Mouse (Mus musculus): ENCODE results near the gene Vpreb1. TPM values are rescaled to one million over a fixed set of nuclear protein-coding genes. Genes with fewer than 3 reads are reported as not detected.
A peak's percentile ranks its signal among the peaks of the same experiment; 100 is the strongest.

The Vpreb1 gene
- under 1 TPM in 1 of 2 experiments, not detected in 1; 0.62 TPM for total RNA-seq (2021)
- long read RNA-seq, partial matches to known transcripts, result 0 of 1 reads
- long read RNA-seq, other reads (novel, unspliced or antisense), result 1 of 1 reads

DNA sequence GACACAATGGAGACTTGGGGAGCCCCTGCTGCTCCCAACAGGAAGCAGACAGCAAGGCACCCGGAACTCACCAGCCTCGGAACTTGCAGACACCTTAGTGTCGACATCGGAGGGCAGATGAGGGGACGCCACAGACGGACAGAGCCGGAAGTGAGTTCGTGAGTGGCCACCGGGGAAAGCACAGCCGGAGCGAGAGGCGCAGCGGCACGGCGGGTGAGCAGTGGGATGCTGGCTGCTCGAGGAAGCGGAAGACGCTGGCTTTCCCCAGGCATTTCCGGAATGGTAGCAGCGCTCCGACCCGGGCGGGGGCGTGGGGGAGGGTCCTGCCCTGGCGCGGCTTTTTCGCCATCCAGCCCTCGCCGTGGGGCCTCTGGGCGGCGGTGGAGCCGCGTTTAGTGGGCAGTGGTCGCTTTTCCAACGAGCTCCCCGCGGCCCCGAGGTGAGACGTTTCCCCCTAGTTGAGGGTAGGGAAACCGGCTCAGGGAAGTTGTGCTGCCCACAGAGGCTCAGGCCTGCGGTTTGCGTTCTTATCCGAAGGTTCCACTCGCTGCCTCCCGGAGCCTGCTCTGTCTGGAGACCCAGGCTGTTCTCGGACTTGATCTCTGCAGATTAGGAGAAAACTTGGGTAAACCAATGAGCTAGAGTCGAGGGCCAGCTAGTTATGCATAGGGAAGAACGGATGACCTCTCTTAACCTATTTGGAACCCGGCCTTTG, at the start of gene Vpreb1, which contains the start of gene Top3b:
Vpreb1 (minus strand) TSS at position 227 of the 715 bp plus-strand sequence.
Top3b (plus strand) TSS at position 120 of the 715 bp plus-strand sequence.
- peak; percentile 92 to 94 for DNase-seq (ENCODE audit: low spot score in 2 of 2)

DNA sequence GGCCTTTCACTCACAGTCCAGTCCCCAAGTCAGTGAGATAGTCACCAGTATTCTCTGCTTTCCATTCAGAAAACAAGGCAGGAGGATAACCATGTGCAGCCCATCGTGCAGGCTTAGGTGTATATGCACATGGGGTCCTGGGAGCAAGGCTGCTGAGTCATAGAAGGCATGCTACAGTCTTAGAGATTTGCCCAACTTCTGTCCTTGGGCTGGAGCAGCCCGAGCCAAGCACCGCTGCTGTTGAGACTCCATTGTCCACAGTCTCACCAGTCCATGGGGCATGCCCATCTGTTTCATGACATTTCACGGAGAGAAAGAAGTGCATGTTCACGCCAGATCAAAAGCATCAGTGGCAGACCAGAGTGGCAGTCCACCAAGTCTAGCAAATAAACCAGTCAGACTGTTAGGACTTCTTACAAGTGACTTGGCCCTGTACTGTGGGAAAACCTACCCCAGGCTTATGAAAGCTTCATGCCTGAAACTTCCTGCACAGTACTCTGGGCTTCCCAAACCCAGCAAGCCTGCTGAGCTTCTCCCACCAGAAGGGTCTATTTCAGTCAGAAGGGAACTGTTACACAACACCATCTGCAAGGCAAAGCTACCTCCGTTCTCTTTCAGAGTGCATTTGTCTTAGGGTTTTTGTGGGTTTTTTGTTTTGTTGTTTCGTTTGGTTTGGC, 47.9 kb upstream of the Vpreb1 start:
- no peak for DNase-seq (ENCODE audit: low spot score in 2 of 2)

DNA sequence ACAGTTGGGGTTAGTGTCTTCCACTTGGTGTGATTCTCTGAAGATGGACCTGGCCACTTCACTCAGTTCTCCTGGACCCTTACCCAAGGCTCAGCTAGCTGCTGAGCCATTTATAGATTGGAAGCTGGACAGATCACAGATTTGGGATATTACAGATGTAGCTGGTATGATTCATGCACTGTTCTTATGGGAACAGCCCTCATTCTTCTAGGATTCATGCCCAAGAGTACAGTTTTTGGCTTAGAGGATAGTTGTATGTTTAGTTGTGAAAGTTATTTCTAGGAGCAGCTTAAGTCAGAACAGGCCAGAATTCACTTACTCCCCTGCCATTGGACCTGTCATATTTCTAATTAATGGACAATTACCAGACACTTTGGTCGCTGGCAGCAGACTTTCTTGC, 42.8 kb upstream of the Vpreb1 start:
- DNase-seq (ENCODE audit: low spot score in 2 of 2), result no peak

DNA sequence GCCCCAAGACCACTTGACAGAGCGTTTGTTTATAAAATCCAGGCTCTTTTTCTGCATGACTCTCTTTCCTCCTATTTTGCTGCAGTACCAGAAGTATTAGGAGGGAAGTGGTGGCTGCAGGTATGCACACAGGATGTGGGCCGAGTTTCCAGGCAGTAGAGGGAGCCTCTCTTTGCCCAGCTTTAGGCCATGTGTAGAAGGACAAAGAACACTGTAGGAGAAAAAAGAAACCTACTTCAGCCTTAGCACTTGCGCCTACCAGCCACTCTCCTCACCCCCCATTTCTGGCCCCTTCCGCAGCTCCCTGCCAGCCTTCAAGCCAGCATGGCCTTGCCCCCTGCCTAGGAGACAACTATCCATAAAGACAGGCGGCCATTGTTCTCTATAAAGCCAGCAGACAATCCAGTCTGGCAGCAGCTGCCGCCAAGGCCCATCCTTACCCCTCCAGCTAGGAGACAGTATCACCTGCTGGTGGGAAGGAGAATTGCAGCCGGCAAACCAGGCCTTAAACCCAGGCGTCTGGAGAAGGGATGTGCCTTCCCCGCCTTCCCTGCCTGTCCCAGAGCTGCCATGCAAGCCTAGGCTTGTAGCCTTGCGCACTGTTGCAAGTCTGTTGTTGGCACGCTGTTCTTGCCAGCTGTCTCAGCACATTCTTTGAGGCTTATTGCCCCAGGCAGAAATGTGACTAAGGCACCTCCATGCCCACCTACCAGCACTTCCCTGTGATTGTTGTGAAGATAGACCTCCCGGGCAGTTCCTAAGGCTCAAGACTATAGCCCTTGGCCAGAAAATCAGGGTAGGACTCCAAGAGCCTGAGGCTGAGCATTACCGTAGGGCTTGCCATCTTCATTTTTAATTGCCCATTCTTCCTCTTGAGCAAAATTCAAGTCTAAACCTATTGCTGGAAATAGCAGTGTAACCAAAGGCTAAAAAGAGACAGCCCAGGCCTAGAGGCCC, 41.3 kb upstream of the Vpreb1 start:
- DNase-seq (ENCODE audit: low spot score in 2 of 2), result peak; percentile 86 to 87

DNA sequence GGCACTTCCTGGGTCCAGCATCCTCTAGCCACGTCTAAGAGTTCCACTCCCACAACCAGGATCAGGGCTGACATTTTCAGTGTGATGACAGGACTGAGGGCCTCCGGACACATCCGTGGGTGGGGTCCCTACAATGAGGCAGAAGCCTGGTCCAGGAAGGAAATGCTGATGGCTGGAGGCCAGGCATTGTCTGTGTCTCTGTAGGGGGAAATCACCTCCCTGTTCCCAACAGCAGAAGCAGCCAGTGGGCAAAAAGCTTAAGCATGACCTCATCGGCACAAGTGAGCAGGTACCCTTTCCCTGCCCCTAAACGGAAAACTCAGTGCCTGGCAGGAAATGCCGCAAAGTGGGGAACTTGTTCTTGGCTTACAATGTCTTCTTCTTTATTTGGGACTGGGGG, 37.2 kb upstream of the Vpreb1 start:
- DNase-seq (ENCODE audit: low spot score in 2 of 2), result no peak

DNA sequence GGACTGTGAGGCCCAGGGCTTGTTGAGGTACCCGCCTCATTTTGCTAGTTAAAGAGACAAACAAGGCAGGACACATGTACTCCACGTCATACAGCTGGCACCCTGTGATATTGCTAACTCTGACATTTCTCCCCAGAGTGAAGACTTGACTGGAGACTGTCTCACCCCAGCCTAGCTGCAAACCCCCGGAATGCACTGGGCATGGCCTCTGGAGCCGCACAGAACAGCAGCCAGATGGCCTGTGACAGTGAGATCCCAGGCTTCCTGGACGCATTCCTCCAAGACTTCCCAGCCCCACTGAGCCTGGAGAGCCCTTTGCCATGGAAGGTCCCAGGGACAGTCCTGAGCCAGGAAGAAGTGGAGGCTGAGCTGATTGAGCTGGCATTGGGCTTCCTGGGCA, 32.5 kb upstream of the Vpreb1 start:
- no peak for DNase-seq (ENCODE audit: low spot score in 2 of 2)

DNA sequence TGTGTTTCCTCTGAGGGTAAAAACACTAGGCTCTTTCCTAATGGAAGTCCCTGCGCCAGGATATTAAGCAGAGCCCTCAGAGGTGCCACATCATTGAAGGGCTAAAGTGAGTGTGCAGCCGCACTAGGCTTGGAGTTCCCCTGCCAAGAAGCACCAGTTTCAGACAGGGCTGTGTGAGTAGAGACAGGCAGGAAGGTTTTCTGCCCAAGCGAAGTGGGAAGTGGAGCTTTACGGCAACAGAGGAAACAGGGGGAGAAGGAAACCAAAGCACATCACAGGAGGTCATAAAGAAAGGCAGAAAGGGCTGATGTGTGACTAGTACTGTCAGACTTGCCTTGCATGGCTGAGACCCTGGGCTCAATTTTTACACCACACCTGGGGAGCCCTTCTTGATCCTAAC, 31.7 kb upstream of the Vpreb1 start:
- DNase-seq (ENCODE audit: low spot score in 2 of 2), result no peak

DNA sequence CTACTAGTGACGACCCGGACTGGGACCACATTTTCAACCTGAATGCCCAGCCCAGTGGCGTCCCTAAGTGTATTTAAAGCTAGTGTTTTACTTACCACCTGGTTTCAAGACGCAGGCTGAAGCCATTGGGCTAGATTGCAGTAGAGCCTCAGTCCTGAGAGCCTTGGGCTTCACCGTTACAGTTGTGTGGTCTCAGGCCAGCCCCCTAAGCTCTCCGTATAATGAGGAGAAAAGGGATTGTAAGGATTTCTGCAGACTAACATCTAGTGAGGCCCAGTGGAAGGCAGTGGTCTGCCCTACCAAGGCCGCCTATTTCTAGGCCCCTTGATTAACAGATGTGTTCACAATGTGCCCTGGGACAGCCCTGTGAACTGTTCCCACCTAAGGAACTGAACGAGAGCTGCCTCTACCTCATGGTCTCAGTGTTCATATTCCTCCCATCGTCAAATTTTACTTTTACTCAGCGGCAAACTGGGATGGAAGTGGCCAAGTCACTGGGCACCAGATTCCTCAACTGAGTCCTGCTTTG, 26.5 kb upstream of the Vpreb1 start:
- DNase-seq (ENCODE audit: low spot score in 2 of 2), result no peak

DNA sequence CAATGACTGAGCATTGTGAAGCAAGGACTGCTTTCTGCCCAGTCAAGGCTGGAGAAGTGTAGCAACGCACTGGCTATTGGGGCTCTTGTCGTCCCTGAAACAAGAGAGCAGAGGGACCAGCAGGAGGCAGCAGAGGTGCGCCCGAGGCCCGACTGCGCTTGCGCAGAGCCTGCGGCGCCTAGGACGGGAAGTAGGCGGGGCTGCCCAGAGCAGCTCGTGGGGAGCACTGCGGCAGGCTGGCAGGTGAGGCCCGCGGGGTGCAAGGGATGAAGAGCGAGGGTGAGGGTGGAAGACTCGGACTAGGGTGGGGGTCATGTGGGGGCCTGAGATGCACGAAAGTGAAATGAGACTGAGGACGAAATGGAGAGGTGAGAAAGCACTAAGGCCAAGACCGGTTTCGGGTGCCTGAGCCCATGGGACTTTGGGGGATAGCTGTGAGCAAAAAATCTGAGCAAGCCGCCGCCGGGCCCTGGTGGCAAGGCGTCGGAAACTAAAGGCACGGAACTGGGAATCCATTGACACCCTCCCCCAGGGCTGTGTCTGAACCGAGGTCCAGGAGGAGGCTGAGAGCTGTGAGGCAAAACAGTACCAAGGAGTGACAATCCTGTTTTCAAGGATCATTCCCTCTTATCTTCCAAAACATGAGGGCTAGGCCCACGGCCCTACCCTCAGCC, 25.9 kb upstream of the Vpreb1 start, which contains the start of gene Ppm1f:
Ppm1f (plus strand) TSS at position 88 of the 674 bp plus-strand sequence.
- DNase-seq (ENCODE audit: low spot score in 2 of 2), result peak; percentile 97 to 99

DNA sequence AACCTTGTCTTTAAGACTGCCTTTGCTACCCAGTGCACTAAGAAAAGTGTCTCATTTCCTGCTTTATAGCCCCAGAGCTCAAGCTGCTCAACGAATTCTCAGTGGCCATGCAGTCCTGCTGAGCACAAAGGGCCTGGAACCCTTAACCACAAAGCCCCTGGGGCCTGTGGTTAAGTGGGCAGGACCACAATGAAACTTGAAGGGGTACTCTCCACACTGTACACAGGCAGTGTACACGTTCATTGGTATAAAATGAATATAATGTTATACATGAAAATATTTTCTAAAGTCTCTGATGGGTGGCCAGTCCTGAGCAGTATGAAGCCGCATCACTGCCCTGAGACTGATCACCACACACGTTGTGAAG, 25.4 kb upstream of the Vpreb1 start:
- DNase-seq (ENCODE audit: low spot score in 2 of 2), result no peak

DNA sequence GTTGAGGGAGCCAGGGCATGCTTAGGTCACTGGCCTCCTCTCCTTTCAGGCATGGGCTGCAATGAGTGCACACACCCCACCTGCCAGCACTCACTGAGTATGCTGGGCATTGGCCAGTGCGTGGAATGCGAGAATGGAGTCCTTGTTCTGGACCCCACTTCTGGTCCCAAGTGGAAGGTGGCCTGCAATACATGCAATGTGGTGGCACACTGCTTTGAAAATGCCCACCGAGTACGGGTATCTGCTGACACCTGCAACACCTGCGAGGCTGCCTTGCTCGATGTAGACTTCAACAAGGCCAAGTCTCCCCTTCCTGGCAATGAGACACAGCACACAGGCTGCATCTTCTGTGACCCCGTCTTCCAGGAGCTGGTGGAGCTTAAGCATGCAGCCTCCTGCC, 21.7 kb upstream of the Vpreb1 start:
- DNase-seq (ENCODE audit: low spot score in 2 of 2), result no peak

DNA sequence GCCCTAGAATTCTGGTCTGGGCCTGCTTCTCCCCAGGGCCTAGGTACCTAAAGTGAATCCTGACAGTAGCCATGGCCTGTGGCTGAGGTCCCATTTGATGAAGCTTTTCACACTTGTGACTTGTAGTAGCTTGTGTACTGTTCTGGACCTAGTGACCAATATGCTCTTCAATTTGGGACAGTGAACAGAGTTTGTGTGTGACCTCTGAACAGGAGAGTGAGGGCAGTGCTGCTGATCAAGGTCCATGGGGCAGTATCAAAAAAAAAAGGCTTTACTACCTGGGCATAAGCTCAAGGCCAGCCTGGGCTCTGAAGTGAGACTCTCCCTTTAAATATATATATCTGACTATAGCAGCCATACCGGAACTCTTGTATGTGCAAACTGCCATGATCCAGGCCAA, 17.7 kb upstream of the Vpreb1 start:
- no peak for DNase-seq (ENCODE audit: low spot score in 2 of 2)

DNA sequence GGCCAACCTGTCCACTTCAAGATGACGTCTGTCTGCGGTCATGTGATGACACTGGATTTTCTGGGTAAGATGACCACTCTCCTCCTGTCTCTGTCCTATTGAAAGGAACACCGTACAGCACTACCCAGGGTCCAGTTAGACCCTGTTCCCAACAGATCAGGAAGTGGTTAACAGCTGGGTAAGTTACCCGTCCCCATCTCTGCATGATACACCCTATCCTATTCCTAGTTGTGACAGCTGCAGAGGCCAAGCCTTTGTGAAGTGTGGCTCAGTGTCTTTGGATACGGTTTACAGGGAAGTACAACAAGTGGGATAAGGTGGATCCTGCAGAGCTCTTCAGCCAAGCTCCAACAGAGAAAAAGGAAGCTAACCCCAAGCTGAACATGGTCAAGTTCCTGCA, 8.4 kb upstream of the Vpreb1 start:
- DNase-seq (ENCODE audit: low spot score in 2 of 2), result no peak

DNA sequence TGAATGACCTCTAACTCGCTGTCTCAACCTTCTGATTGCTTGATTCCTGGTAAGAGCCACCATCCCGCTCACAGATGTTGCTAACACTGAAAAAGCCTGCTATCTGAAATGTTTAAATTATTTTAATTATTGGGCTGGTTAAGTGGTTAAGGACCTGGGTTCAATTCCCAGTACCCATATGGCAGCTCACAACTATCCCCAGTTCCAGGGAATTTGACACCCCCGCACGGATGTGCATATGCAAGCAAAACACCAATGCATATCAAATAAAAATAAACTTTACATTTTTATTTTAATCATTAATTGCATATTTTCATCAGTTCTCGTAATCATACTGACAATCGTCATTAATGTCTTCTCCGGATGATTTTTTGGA, 414 bp downstream of the Vpreb1 start:
- no peak for DNase-seq (ENCODE audit: low spot score in 2 of 2)

DNA sequence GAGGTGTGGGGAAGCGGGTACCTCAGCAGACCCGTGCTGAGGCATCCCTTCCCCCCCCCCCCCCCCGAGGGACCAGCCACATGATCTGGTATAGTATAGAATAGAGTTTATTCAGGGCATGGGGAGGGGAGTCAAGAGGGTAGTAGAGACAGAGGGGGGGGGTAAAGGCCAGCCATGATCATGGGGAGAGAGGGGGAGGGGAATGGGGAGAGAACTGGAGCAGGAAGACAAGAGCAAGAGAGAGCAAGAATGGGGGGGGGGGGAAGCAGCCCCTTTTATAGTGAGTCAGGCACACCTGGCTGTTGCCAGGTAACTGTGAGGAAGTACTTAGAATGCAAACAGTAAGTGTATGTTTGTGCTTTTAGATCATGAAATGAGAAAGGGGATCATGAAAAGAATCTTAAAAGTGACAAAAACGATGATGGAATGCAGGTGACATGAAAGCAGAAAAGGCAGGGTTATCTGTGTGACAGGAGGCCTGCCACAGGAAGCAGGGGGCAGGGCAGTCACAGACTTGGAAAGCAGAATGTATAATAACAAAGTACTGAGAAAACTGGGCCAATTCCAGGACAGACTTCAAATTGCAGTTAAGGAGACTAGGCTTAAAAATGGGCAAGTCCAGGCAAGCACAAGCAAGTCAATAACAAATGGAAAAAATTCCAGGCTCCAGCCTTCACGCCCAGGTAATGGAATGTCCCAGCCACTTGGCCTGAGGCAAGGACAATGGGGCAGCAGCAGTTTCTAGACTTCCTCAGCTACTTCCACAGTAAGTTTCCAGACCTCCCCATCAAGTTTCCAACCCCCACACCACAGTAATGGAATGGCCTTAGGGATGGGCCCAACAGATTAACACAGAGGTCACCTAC, 4.7 kb downstream of the Vpreb1 start:
- DNase-seq (ENCODE audit: low spot score in 2 of 2), result no peak

DNA sequence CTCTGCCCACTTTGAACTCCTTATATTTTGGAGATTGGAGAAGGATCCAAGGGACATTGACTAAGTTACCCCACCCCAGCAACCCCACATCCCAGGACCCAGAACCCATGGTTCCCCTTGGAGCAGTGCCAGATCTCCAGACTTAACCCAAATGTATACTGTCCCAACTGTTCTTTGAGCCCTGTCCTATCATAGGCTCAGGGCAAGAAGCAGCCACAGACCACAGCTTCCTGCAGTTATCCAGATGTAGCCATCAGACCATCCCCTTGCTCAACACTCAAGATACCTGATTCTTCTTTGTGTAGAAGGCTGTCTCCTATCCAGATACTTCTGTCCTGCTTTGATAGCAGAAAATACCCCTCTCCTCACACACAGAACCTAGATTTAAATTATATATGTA, 5.4 kb downstream of the Vpreb1 start:
- DNase-seq (ENCODE audit: low spot score in 2 of 2), result no peak

DNA sequence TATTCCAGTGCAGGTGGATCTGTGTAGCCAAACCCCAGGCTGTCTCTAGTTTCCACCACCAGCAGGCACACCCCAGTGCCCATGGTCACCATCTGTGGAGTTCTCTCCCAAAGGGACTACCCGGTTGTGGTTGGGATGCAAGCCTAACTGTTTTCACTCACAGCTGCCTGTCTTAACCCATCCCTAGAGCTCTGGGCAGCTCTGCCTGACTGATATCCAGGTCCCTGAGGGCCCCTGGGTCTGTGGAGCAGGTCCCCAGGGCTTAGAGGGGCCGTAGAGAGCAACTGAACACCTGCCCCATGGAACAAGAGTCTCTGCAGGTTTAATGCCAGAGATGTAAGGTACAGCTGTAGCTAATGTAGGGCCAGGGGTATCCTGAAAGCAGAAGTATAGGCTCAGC, 6.7 kb downstream of the Vpreb1 start, which contains the start of gene Igll1:
Igll1 (minus strand) TSS at position 8 of the 400 bp plus-strand sequence.
- DNase-seq (ENCODE audit: low spot score in 2 of 2), result no peak

DNA sequence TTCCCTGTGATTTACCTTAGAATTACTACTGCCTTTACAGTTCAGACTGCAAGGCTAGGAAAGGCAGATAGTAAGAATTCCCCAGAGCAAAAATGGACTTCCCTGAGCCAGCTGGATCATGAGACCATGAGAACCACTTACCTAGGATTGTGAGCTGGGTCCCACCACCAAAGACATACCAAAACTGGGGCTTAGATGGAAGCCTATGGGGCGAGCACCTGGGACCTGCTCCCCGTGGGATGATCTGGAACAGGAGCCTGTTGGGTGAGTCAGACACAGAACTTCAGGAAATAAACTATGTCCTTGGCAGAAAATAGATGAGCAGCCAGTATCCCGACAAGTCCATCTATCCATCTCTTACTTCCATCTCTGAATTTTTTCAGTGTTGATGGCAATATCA, 8.4 kb downstream of the Vpreb1 start:
- DNase-seq (ENCODE audit: low spot score in 2 of 2), result no peak

DNA sequence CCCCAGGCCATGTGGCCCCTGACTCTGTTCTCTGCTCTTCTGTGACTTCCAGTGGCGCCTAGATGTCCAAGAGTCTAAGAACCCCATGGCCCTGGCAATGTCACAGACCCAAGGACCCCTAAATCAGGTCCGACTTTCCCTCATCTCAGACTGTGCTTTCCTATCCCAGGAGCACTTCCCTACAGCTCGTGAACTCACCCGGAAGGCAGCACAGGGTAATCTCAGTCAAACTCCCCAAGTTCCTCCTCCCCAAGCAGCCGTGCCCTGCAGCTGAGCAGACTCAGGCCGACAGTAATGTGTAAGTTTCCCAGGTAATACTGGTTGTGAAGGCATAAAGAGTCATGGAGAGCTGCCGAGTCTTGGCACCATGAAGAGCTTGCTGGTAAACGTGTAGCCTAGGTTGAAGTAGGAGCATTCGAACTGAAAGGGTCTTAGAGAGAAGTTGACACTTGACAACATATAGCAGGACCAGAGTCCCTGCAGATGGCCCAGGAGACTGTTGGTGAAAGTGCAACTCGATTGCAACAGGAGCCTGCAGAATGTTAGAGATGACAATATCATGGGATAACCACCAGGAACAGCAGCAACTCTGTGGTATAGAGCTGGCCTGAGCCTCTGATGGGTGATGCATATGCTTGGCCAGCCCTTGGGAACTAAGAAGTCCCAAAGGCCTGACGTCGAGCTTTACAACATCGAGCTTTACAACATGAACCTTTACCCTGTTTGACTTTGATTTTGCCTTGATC, 13.7 kb downstream of the Vpreb1 start:
- no peak for DNase-seq (ENCODE audit: low spot score in 2 of 2)

Data from layer of hippocampus, postnatal 10 days (tissue).